Mouse (Mus musculus): ENCODE measurements around the gene Bdkrb2. TPM values are rescaled to one million over a fixed set of nuclear protein-coding genes. Genes with fewer than 3 reads are reported as not detected.

The Bdkrb2 gene
- total and polyA plus RNA-seq, 3 experiments: 0.01 to 0.05 TPM; not detected in 1

GRCm38 (mm10) chr12:105551551-105551989 lies 11.5 kb upstream of the Bdkrb2 start:
- no peaks in the 10 kb centered on the region for H3K27me3 ChIP-seq (ENCODE audit: insufficient read depth, low read length)
- TF ChIP-seq CTCF (IDR thresholded peaks at IDR 0.05; ENCODE audit: low read depth, low read length) (no peak), GATA2 (IDR thresholded peaks at IDR 0.05; ENCODE audit: borderline replicate concordance, low read depth, low read length) (no peak), TAL1 (conservative IDR thresholded peaks at IDR 0.05; ENCODE audit: low read depth, low read length) (no peak), GATA1 (IDR thresholded peaks at IDR 0.05; ENCODE audit: borderline replicate concordance, low read length) (no peak), POLR2AphosphoS5 (IDR thresholded peaks at IDR 0.05; ENCODE audit: insufficient replicate concordance, low read depth, low read length) (no peak)
- ATAC-seq (ENCODE audit: extremely low read depth, insufficient number of reproducible peaks, low FRiP score, poor library complexity, severe bottlenecking): no peak
- no peaks in the 10 kb centered on the region for H3K36me3 ChIP-seq (replicated peaks)
- DNase-seq (ENCODE audit: low spot score): no peak
- H3K4me3 ChIP-seq (ENCODE audit: low read depth, low read length): no peak overlapping the region
- H3K4me1 ChIP-seq (ENCODE audit: insufficient read depth, low read depth, low read length): no peaks in the 10 kb centered on the region
- H3K9me3 ChIP-seq (replicated peaks): peaks cover 70% of the 10 kb centered on the region

- H3K36me3 ChIP-seq (replicated peaks): no peaks in the 10 kb centered on the region
- no peaks in the 10 kb centered on the region for H3K4me1 ChIP-seq (ENCODE audit: insufficient read depth, low read depth, low read length)
- peaks cover 52% of the 10 kb centered on the region for H3K9me3 ChIP-seq (replicated peaks)
- no peak for ATAC-seq (ENCODE audit: extremely low read depth, insufficient number of reproducible peaks, low FRiP score, poor library complexity, severe bottlenecking)
- TF ChIP-seq CTCF (IDR thresholded peaks at IDR 0.05; ENCODE audit: low read depth, low read length) (no peak), GATA2 (IDR thresholded peaks at IDR 0.05; ENCODE audit: borderline replicate concordance, low read depth, low read length) (no peak)
- no peak for DNase-seq (ENCODE audit: low spot score)
- H3K4me3 ChIP-seq (ENCODE audit: low read depth, low read length): no peak overlapping the region
- H3K27me3 ChIP-seq (ENCODE audit: insufficient read depth, low read length): no peaks in the 10 kb centered on the region
Measured at GRCm38 (mm10) chr12:105554151-105554772, 8.8 kb upstream of the Bdkrb2 start.

GRCm38 (mm10) chr12:105555172-105555571 lies 7.9 kb upstream of the Bdkrb2 start:
- Histone ChIP-seq H3K36me3 (replicated peaks) (no peaks in the 10 kb centered on the region), H3K4me3 (ENCODE audit: low read depth, low read length) (no peak overlapping the region), H3K27me3 (ENCODE audit: insufficient read depth, low read length) (no peaks in the 10 kb centered on the region), H3K9me3 (replicated peaks) (peaks cover 44% of the 10 kb centered on the region), H3K4me1 (ENCODE audit: insufficient read depth, low read depth, low read length) (no peaks in the 10 kb centered on the region)
- ATAC-seq (ENCODE audit: extremely low read depth, insufficient number of reproducible peaks, low FRiP score, poor library complexity, severe bottlenecking): no peak
- DNase-seq (ENCODE audit: low spot score): no peak
- TF ChIP-seq TAL1 (conservative IDR thresholded peaks at IDR 0.05; ENCODE audit: low read depth, low read length) (no peak), CTCF (IDR thresholded peaks at IDR 0.05; ENCODE audit: low read depth, low read length) (no peak), GATA2 (IDR thresholded peaks at IDR 0.05; ENCODE audit: borderline replicate concordance, low read depth, low read length) (no peak), GATA1 (IDR thresholded peaks at IDR 0.05; ENCODE audit: borderline replicate concordance, low read length) (no peak)

- Histone ChIP-seq H3K4me1 (ENCODE audit: insufficient read depth, low read depth, low read length) (no peaks in the 10 kb centered on the region), H3K9me3 (replicated peaks) (peaks cover 50% of the 10 kb centered on the region), H3K27me3 (ENCODE audit: insufficient read depth, low read length) (no peaks in the 10 kb centered on the region), H3K36me3 (replicated peaks) (no peaks in the 10 kb centered on the region), H3K4me3 (ENCODE audit: low read depth, low read length) (no peak overlapping the region)
- DNase-seq (ENCODE audit: low spot score) (no peak), ATAC-seq (ENCODE audit: extremely low read depth, insufficient number of reproducible peaks, low FRiP score, poor library complexity, severe bottlenecking) (no peak)
- TF ChIP-seq TAL1 (conservative IDR thresholded peaks at IDR 0.05; ENCODE audit: low read depth, low read length) (no peak), POLR2AphosphoS5 (IDR thresholded peaks at IDR 0.05; ENCODE audit: insufficient replicate concordance, low read depth, low read length) (no peak), GATA1 (IDR thresholded peaks at IDR 0.05; ENCODE audit: borderline replicate concordance, low read length) (no peak), CTCF (IDR thresholded peaks at IDR 0.05; ENCODE audit: low read depth, low read length) (no peak), GATA2 (IDR thresholded peaks at IDR 0.05; ENCODE audit: borderline replicate concordance, low read depth, low read length) (no peak)
Measured at GRCm38 (mm10) chr12:105557250-105557925, 5.6 kb upstream of the Bdkrb2 start.

- no peak for ATAC-seq (ENCODE audit: extremely low read depth, insufficient number of reproducible peaks, low FRiP score, poor library complexity, severe bottlenecking)
- TF ChIP-seq GATA2 (IDR thresholded peaks at IDR 0.05; ENCODE audit: borderline replicate concordance, low read depth, low read length) (no peak), POLR2AphosphoS5 (IDR thresholded peaks at IDR 0.05; ENCODE audit: insufficient replicate concordance, low read depth, low read length) (no peak), GATA1 (IDR thresholded peaks at IDR 0.05; ENCODE audit: borderline replicate concordance, low read length) (no peak), CTCF (IDR thresholded peaks at IDR 0.05; ENCODE audit: low read depth, low read length) (no peak), TAL1 (conservative IDR thresholded peaks at IDR 0.05; ENCODE audit: low read depth, low read length) (no peak)
- Histone ChIP-seq H3K9me3 (replicated peaks) (peaks cover 44% of the 10 kb centered on the region), H3K4me3 (ENCODE audit: low read depth, low read length) (no peak overlapping the region), H3K4me1 (ENCODE audit: insufficient read depth, low read depth, low read length) (no peaks in the 10 kb centered on the region), H3K36me3 (replicated peaks) (no peaks in the 10 kb centered on the region), H3K27me3 (ENCODE audit: insufficient read depth, low read length) (no peaks in the 10 kb centered on the region; the same call in 1 of the 2 replicates)
- DNase-seq (ENCODE audit: low spot score): no peak
Measured at GRCm38 (mm10) chr12:105561007-105561534, 2.0 kb upstream of the Bdkrb2 start.

GRCm38 (mm10) chr12:105562056-105562820 lies 788 bp upstream of the Bdkrb2 start:
- ATAC-seq (ENCODE audit: extremely low read depth, insufficient number of reproducible peaks, low FRiP score, poor library complexity, severe bottlenecking) (no peak), DNase-seq (ENCODE audit: low spot score) (no peak)
- Histone ChIP-seq H3K36me3 (replicated peaks) (no peaks in the 10 kb centered on the region), H3K9me3 (replicated peaks) (peaks cover 40% of the 10 kb centered on the region), H3K27me3 (ENCODE audit: insufficient read depth, low read length) (no peaks in the 10 kb centered on the region; the same call in 1 of the 2 replicates), H3K4me3 (ENCODE audit: low read depth, low read length) (no peak overlapping the region), H3K4me1 (ENCODE audit: insufficient read depth, low read depth, low read length) (no peaks in the 10 kb centered on the region)
- TF ChIP-seq CTCF (IDR thresholded peaks at IDR 0.05; ENCODE audit: low read depth, low read length) (no peak), GATA1 (IDR thresholded peaks at IDR 0.05; ENCODE audit: borderline replicate concordance, low read length) (no peak), GATA2 (IDR thresholded peaks at IDR 0.05; ENCODE audit: borderline replicate concordance, low read depth, low read length) (no peak), POLR2AphosphoS5 (IDR thresholded peaks at IDR 0.05; ENCODE audit: insufficient replicate concordance, low read depth, low read length) (no peak), TAL1 (conservative IDR thresholded peaks at IDR 0.05; ENCODE audit: low read depth, low read length) (no peak)
